Mouse (Mus musculus) liver, embryonic 11.5 days (tissue): Measurements from ENCODE around the gene Mus81. TPM values are rescaled to one million over a fixed set of nuclear protein-coding genes. Genes with fewer than 3 reads are reported as not detected.

Source experiments
- ATAC-seq: fragments of 200-750 bp; cut with Nextera tagmentation; replicated peaks from 2 replicates; pipeline ENCODE4 v1.8.0; 2017; ENCODE audit warnings: moderate number of reproducible peaks, mild to moderate bottlenecking, moderate TSS enrichment, moderate library complexity; ENCODE audit not compliant: low FRiP score
- DNase-seq: peaks from one replicate; pipeline ENCODE4 v3.0.0-alpha.2; 2017; ENCODE audit warnings: low spot score
- H3K27ac ChIP-seq: fragments of 300-500 bp; sonication (generic); 2 replicates; pipeline ENCODE4 v1.5.1; 2014; ENCODE audit warnings: mild to moderate bottlenecking, low read depth, low read length, control low read depth
- H3K27me3 ChIP-seq: fragments of 300-500 bp; sonication (generic); replicated peaks from 2 replicates; pipeline ENCODE4 v1.6.1; 2014; ENCODE audit warnings: low read length, mixed read lengths; ENCODE audit not compliant: control insufficient read depth, insufficient read depth
- H3K36me3 ChIP-seq: fragments of 300-500 bp; sonication (generic); 2 replicates; pipeline ENCODE4 v1.6.1; 2014; ENCODE audit warnings: mild to moderate bottlenecking, low read length, moderate library complexity, mixed read lengths; ENCODE audit not compliant: control insufficient read depth, insufficient read depth
- H3K4me1 ChIP-seq: fragments of 300-500 bp; sonication (generic); replicated peaks from 2 replicates; pipeline ENCODE4 v1.6.1; 2014; ENCODE audit warnings: low read length, mixed read lengths; ENCODE audit not compliant: control insufficient read depth, insufficient read depth
- H3K4me2 ChIP-seq: fragments of 300-500 bp; sonication (generic); 2 replicates; pipeline ENCODE4 v1.6.1; 2014; ENCODE audit warnings: mild to moderate bottlenecking, control low read depth, moderate library complexity
- H3K4me3 ChIP-seq: fragments of 300-500 bp; sonication (generic); 2 replicates; pipeline ENCODE4 v1.5.1; 2014; ENCODE audit warnings: low read depth, low read length, control low read depth
- H3K9ac ChIP-seq: fragments of 300-500 bp; sonication (generic); 2 replicates; pipeline ENCODE4 v1.6.1; 2014; ENCODE audit warnings: low read depth, low read length, control low read depth
- H3K9me3 ChIP-seq: fragments of 300-500 bp; sonication (generic); 2 replicates; pipeline ENCODE4 v1.6.1; 2016; ENCODE audit warnings: low read length, inconsistent platforms, mixed read lengths; ENCODE audit not compliant: control insufficient read depth
- whole genome bisulfite sequencing: fragments of 180-500 bp; shearing (Covaris S2); extraction: QIAGEN DNeasy Blood & Tissue Kit; methylation state at CpG from one replicate; pipeline ENCODE4 v1.1.7; 2014; 5-methylcytosine and 5-hydroxymethylcytosine counted together
- polyA plus RNA-seq: library from polyadenylated mRNA; unstranded; fragments of >200 nt; fragmentation: Nextera tagmentation; extraction: Ambion mirVana; gene quantifications from 2 replicates; pipeline ENCODE4 v1.2.1, GENCODE M21; 2014

The Mus81 gene
- polyA plus RNA-seq, 1 experiment from 2014 or later = 33.8 TPM

DNA sequence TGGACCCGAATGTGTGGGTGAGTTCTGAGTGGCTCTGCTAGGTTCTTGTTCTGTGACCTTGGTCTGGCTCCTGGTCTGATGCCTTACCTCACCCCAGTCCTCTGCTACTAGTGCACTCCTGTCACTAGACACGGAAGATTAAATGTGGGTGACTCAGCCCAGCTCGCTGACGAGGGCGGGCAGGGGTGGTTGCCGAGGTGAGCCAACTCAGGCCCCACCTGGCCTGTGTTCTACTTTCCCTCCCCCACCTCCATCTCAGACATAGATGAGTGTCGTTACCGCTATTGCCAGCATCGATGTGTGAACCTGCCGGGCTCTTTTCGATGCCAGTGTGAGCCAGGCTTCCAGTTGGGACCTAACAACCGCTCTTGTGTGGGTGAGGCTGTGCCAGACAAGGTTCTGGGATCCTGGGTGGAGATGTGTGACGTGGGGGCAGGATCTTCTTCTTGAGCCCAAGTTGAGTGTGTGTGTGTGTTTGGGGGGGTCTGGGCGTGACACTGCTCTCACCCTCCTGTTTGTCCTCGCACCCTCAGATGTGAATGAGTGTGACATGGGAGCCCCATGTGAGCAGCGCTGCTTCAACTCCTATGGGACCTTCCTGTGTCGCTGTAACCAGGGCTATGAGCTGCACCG is 10.4 kb downstream of the Mus81 start:
- no peak overlapping the region for H3K27ac ChIP-seq
- H3K4me2 ChIP-seq = no peak overlapping the region
- peaks cover 4% of the 10 kb centered on the region; the same call in 1 of the 2 replicates for H3K4me1 ChIP-seq
- peaks cover 15% of the 10 kb centered on the region for H3K36me3 ChIP-seq
- H3K9ac ChIP-seq = no peak overlapping the region
- DNase-seq = no peak
- no peaks in the 10 kb centered on the region; the same call in 1 of the 2 replicates for H3K27me3 ChIP-seq
- H3K4me3 ChIP-seq = no peak overlapping the region
- WGBS = 89% methylated on average over 18 of the region's 18 CpGs
- no peak for ATAC-seq
- H3K9me3 ChIP-seq = no peaks in the 10 kb centered on the region

DNA sequence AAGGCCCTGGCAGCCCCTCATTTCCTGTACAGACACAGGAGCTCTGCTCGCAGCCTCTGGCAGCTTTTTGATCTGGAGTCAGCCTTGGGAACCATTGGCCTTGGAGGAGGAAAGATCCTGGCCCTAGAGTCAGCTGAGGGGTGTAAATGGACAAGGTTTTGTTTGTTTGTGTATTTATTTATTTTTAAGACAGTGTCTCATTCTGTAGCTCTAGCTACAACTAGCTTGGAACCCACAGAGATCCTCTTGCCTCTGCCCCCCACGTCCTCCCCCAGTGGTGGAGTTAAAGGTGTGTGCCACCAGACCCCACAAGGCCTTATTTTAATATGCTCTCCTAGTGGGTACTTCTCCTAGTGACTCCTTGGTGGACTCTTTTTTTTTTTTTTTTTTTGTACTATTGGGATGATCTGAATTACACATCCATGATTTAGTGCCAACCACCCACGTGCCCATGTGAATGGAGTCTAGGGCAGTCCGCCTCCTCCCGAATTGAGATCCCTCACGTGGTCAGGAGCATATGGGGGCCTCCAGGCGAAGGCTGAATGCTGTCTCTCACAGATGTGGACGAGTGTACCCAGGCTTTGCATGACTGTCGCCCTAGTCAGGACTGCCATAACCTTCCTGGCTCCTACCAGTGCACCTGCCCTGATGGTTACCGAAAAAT is 11.1 kb downstream of the Mus81 start:
- H3K9ac ChIP-seq = no peak overlapping the region
- H3K4me2 ChIP-seq = no peak overlapping the region
- WGBS = 80% methylated on average over 10 of the region's 10 CpGs
- DNase-seq = no peak
- no peak overlapping the region for H3K27ac ChIP-seq
- no peak for ATAC-seq
- peaks cover 14% of the 10 kb centered on the region for H3K36me3 ChIP-seq
- peaks cover 4% of the 10 kb centered on the region; the same call in 1 of the 2 replicates for H3K4me1 ChIP-seq
- no peaks in the 10 kb centered on the region; the same call in 1 of the 2 replicates for H3K27me3 ChIP-seq
- H3K4me3 ChIP-seq = no peak overlapping the region
- no peaks in the 10 kb centered on the region for H3K9me3 ChIP-seq

DNA sequence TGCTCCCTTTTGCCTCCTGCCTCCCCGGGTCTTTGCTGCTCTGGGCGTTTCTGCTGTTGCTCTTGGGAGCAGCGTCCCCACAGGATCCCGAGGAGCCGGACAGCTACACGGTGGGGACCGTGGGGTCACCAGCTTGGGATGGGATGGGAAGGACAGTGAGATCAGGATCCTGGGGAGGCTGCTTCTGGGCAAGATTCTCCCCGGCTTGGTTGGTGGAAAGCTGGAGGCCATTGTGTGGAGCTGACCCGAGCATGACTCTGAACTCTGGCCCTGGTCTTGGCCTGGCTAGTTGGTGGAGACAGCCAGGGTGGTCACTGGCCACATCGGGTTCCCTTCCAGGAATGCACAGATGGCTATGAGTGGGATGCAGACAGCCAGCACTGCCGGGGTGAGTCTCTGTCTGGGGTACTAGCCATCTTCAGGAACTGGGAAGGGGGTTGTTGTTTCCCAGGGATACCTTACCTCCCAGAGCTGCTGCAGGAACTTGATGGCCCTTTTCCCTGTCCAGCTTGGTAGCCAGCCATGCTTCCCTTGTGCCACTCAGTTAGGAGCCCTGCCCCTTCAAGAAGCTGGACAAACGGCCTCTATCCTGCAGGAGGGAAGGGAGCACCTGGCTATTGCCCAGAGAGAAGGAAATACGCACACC is 13.0 kb downstream of the Mus81 start:
- H3K36me3 ChIP-seq = peaks cover 6% of the 10 kb centered on the region; the same call in 1 of the 2 replicates
- ATAC-seq (no peak), DNase-seq (no peak)
- peak overlapping the region; percentile 62 for H3K4me3 ChIP-seq
- peaks cover 4% of the 10 kb centered on the region; the same call in 1 of the 2 replicates for H3K4me1 ChIP-seq
- H3K27ac ChIP-seq = peak overlapping the region; percentile 59
- H3K4me2 ChIP-seq = peak overlapping the region; percentile 96
- H3K27me3 ChIP-seq = no peaks in the 10 kb centered on the region; the same call in 1 of the 2 replicates
- no peaks in the 10 kb centered on the region for H3K9me3 ChIP-seq
- H3K9ac ChIP-seq = peak overlapping the region; percentile 65
- 31% methylated on average over 13 of the region's 13 CpGs for WGBS

DNA sequence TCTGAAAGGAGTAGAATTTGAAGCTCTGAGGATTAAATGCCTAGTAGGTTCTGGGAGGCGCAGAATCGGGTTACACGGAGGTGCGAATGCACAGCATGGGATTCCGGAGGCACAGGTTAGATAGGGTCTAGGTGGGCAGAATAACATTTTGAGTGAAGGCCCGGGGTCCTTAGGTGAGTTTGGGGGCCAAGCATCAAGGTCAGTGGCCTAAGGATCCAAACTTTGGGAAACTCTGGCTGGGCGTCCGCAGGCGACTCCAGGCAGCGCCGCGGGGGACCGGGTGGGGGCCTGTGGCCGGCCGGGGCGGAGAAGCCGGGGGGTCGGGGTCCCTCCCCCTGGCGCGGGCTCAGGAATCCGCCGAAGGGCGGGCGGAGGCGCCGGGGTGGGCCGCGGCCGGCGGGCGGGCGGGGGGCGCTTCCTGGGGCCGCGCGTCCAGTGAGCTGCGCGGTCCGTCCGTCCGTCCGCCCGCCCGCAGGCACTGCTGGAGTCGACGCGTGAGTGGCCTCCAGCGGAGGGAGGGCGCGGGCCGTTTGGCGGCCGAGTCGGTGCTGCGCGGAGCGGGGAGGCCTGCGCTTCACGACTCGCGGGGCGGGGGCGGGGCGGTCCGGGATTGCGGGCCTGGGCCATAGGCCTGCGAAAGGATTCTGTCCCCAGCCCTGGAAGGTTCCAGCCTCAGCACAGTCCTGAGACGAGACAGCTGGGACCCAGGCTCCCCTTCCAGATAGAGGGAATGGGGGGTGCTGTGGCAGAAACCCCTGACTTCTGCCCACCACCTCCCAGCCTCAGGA is 13.7 kb downstream of the Mus81 start:
- peaks cover 4% of the 10 kb centered on the region; the same call in 1 of the 2 replicates for H3K4me1 ChIP-seq
- DNase-seq = no peak
- no peaks in the 10 kb centered on the region; the same call in 1 of the 2 replicates for H3K27me3 ChIP-seq
- peak overlapping the region; percentile 62 for H3K4me3 ChIP-seq
- peaks cover 6% of the 10 kb centered on the region; the same call in 1 of the 2 replicates for H3K36me3 ChIP-seq
- H3K4me2 ChIP-seq = peak overlapping the region; percentile 96
- H3K27ac ChIP-seq = peak overlapping the region; percentile 59
- peak overlapping the region; percentile 65 for H3K9ac ChIP-seq
- 2% methylated on average over 63 of the region's 68 CpGs for WGBS
- ATAC-seq = peak; percentile 25; the same call in 1 of the 2 replicates
- no peaks in the 10 kb centered on the region for H3K9me3 ChIP-seq

DNA sequence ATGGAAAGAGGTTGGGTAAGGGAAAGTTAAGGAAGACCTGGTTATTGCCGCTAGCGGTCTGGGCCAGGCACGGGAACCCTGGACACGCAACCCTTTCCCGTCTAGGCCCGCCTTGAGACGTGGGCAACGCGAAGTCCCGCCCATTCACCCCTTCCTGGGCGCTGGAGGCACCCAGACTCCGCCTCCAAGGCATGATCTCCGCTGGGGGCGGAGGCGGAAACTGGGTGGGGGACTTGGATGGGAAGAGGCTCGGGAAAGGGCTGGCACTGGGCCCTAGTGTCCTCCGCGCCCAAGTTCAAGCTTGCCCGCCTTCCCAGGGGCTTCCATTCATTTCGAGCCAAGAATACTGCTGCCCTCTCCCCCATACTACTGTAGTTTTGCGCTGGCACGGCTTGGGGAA is 14.5 kb downstream of the Mus81 start, which contains the start of gene Efemp2:
TSS of gene Efemp2 (plus strand) at position 235 of the 400 bp plus-strand sequence.
- peak; percentile 81 for ATAC-seq
- WGBS = 4% methylated on average over 22 of the region's 22 CpGs
- H3K27ac ChIP-seq = peak within 1 kb of the TSS; percentile 59

DNA sequence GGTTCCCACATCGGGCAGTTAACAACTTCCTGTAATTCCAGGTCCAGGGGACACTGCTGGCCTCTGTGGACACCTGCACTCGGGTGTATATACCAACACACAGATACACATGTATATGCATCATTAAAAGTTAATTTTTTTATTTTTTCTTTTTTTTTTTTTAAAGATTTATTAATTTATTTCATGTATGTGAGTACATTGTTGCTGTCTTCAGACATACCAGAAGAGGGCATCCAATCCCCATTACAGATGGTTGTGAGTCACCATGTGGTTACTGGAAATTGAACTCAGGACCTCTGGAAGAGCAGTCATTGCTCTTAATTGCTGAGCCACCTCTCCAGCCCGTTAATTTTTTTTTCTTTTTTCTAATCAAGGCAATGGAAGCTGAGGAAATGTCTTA is 15.3 kb downstream of the Mus81 start:
- DNase-seq = no peak
- Histone ChIP-seq H3K4me1 (peaks cover 4% of the 10 kb centered on the region; the same call in 1 of the 2 replicates), H3K36me3 (0 out of 2 replicates have a peak, but pooled peaks cover 4% of the 10 kb centered on the region), H3K27ac (no peak overlapping the region), H3K4me2 (no peak overlapping the region), H3K27me3 (no peaks in the 10 kb centered on the region; the same call in 1 of the 2 replicates), H3K9ac (no peak overlapping the region), H3K4me3 (no peak overlapping the region), H3K9me3 (no peaks in the 10 kb centered on the region)
- no peak for ATAC-seq
- WGBS = 62% methylated on average over 3 of the region's 3 CpGs

More for the DNA sequence above, 14.5 kb downstream of the Mus81 start, which contains the start of gene Efemp2:
- Histone ChIP-seq H3K4me1 (peaks cover 4% of the 10 kb centered on the region; the same call in 1 of the 2 replicates), H3K36me3 (peaks cover 4% of the 10 kb centered on the region; the same call in 1 of the 2 replicates), H3K9me3 (no peaks in the 10 kb centered on the region), H3K4me3 (peak within 1 kb of the TSS; percentile 62), H3K27me3 (no peaks in the 10 kb centered on the region; the same call in 1 of the 2 replicates), H3K4me2 (peak within 1 kb of the TSS; percentile 96), H3K9ac (peak within 1 kb of the TSS; percentile 65)
- DNase-seq = peak; percentile 81

DNA sequence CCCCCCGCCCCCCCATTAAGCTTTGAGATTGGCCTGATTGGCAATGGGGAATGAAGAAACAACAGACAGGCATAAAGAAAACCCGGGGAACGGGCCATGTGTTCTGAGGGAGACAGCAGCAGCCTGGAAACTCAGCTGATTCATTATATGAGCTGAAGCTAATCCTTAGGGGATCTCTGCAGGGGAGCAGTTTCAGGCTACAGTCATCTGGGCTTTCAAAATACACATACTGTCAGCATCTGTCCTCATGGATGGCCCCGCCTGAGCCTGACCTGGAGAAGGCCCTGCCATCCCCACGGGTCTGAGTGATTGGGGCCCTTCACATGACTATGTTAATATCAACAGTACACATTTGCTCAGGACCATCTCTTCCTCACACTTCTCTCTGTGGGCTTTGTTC is 16.4 kb downstream of the Mus81 start:
- H3K36me3 ChIP-seq = peaks cover 5% of the 10 kb centered on the region; the same call in 1 of the 2 replicates
- H3K9me3 ChIP-seq = no peaks in the 10 kb centered on the region
- ATAC-seq (no peak), DNase-seq (no peak)
- WGBS = 60% methylated on average over 5 of the region's 5 CpGs
- no peak overlapping the region for H3K27ac ChIP-seq
- no peak overlapping the region for H3K4me3 ChIP-seq
- H3K4me1 ChIP-seq = peaks cover 4% of the 10 kb centered on the region; the same call in 1 of the 2 replicates
- H3K4me2 ChIP-seq = no peak overlapping the region
- H3K9ac ChIP-seq = no peak overlapping the region
- no peaks in the 10 kb centered on the region; the same call in 1 of the 2 replicates for H3K27me3 ChIP-seq

DNA sequence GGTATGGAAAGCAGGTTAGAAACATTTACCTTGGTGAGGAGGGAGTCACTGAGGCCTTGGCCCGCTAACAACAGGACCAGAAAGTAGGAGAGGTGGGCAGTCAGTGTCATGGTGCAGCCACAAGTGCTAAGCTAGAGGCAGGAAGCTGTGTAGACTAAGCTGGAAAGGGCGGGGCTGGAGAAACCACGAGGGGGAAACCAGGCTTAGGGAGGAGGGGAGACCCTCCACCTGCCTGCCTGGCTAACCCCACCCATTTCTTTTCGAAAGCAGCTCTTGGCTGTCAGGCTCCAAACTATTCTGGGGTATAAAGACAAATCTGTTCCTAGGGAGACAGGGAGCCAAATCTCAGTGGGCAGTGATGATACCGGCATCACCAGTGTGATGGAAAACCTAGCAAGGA is 19.8 kb downstream of the Mus81 start, which contains the start of gene Ctsw:
TSS of gene Ctsw (minus strand) at position 134 of the 400 bp plus-strand sequence.
- no peaks in the 10 kb centered on the region for H3K27me3 ChIP-seq
- H3K4me1 ChIP-seq = no peaks in the 10 kb centered on the region
- WGBS = 42% methylated on average over 5 of the region's 5 CpGs
- no peak within 1 kb of the TSS for H3K27ac ChIP-seq
- peaks cover 17% of the 10 kb centered on the region for H3K36me3 ChIP-seq
- ATAC-seq (no peak), DNase-seq (no peak)
- no peak within 1 kb of the TSS for H3K4me3 ChIP-seq
- H3K9ac ChIP-seq = no peak within 1 kb of the TSS
- no peak within 1 kb of the TSS for H3K4me2 ChIP-seq
- no peaks in the 10 kb centered on the region for H3K9me3 ChIP-seq
